Mouse (Mus musculus) E14TG2a.4 (cell line): ENCODE data around the gene Cd2.

ENCODE experiments used
- H3K27me3 ChIP-seq: 2 replicates; pipeline ENCODE4 v1.6.1; 2014; ENCODE audit warnings: low read length, control low read depth; ENCODE audit not compliant: insufficient read depth
- H3K36me3 ChIP-seq: 2 replicates; pipeline ENCODE4 v1.6.1; 2014; ENCODE audit warnings: low read length, control low read depth; ENCODE audit not compliant: insufficient read depth
- H3K4me1 ChIP-seq: replicated peaks from 2 replicates; pipeline ENCODE4 v1.6.1; 2014; ENCODE audit warnings: low read depth, low read length, control low read depth
- H3K4me3 ChIP-seq: replicated peaks from 2 replicates; pipeline ENCODE4 v1.5.1; 2014; ENCODE audit warnings: mild to moderate bottlenecking, low read length
- H3K9me3 ChIP-seq: 2 replicates; pipeline ENCODE4 v1.6.1; 2014; ENCODE audit warnings: low read length, control low read depth
- CTCF ChIP-seq: conservative IDR thresholded peaks from 2 replicates; pipeline ENCODE4 v1.5.1; 2014; ENCODE audit warnings: low read length
- NANOG ChIP-seq: IDR thresholded peaks from 2 replicates; pipeline ENCODE4 v1.6.1; 2014; ENCODE audit warnings: borderline replicate concordance, low read length, mixed read lengths
- POU5F1 ChIP-seq: IDR thresholded peaks from 2 replicates; pipeline ENCODE4 v1.6.1; 2014; ENCODE audit warnings: low read length, borderline replicate concordance

Cd2 gene

DNA sequence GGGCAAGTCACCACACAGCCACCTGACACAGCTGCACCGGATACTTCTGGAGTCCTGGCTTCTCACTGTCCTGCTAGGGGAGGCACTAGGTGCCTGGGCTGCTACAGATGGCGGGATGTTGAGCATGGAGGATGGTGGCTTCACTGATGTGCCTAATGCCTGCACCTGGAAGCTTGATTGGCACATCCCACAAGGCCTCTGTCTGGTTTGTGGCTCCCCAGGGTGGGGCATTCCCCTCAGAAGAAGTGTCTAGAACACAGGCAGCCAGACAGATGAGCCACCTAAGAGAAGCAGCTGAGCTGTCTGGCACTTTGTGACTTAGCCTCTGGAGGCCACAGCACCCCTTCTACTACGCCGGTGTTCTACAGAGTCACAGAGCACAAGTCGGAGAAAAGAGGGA is 9.5 kb upstream of the Cd2 start:
- TF ChIP-seq CTCF (no peak), POU5F1 (no peak), NANOG (no peak)
- H3K4me3 ChIP-seq: no peak overlapping the region
- H3K9me3 ChIP-seq: no peaks in the 10 kb centered on the region
- no peaks in the 10 kb centered on the region for H3K36me3 ChIP-seq
- H3K4me1 ChIP-seq: peaks cover 29% of the 10 kb centered on the region
- H3K27me3 ChIP-seq: peaks cover 41% of the 10 kb centered on the region

DNA sequence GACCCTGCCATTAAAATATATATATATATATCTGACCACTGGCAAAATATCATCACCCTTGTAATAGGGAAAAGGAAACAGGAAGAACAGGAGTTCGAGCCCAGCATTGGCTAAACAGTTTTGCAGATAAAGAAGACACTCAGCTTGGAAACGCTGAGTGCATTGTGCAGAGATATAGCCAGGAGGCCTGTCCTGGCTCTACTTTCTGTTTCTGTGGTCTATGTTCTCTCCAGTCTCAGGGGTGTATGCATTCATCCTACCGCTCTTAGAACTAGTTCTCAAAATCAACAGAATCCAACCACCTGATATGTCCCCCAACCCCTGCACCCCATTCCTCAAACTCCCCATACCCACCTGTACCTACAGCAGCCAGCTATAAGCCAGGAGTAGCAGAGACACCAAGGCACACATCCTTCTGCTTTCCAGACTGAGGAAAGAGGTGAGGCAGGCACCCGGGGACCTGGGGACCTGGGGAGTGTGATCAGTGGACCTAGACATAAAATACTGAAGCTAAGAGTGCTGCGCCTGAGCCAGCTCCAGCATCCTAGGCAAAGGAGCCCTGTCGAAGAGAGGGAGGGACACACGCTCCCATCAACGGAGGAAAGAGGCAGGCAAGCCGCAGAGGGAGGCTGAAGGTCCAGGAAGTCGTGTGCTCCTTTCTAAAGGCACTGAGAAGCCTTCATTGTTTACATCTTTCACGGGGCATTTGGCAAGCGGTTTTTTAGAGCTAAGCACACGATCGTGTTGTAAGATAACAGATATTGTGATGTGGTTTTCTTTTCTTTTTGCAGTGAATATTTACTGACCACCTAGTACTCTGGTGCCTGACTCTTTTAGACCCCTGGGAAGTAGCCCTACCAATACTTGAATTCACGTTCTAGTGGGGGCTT is 8.4 kb upstream of the Cd2 start:
- Histone ChIP-seq H3K27me3 (peaks cover 33% of the 10 kb centered on the region), H3K4me1 (peaks cover 32% of the 10 kb centered on the region), H3K9me3 (no peaks in the 10 kb centered on the region), H3K4me3 (no peak overlapping the region), H3K36me3 (no peaks in the 10 kb centered on the region)
- TF ChIP-seq POU5F1: no peak
- no peak for TF ChIP-seq CTCF
- TF ChIP-seq NANOG: no peak

DNA sequence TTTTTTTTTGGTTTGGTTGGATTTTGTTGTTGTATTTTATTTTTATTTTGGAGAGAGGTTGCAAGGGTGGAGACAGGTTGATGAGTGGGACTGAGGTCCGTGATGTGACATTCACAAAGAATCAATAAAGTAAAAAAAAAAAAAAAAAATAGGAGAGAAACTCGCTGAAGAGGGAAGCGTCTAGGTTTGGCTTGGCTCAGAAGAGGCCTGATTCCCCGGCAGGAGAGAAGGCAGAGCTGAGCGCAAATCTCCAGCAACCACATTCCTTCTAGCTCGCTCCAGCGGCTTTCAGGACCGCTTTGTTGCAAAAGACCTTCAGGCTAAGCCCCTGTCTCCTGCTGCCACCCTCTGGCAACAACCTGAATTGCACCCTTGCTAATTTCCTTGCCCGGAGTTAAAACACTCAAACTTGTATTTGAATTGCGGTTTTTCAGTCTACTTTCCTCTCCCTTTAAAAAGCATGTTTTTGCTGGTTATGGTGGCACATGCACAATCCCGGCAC is 7.7 kb upstream of the Cd2 start:
- no peak for TF ChIP-seq POU5F1
- peak; percentile 99 for TF ChIP-seq CTCF
- H3K36me3 ChIP-seq: no peaks in the 10 kb centered on the region
- peaks cover 35% of the 10 kb centered on the region for H3K4me1 ChIP-seq
- H3K9me3 ChIP-seq: no peaks in the 10 kb centered on the region
- H3K27me3 ChIP-seq: peaks cover 27% of the 10 kb centered on the region
- H3K4me3 ChIP-seq: no peak overlapping the region

GRCm38 (mm10) chr3:101294487-101295365 is 7.0 kb upstream of the Cd2 start:
- no peak for TF ChIP-seq POU5F1
- TF ChIP-seq CTCF: no peak
- no peak for TF ChIP-seq NANOG
- Histone ChIP-seq H3K9me3 (no peaks in the 10 kb centered on the region), H3K4me1 (peaks cover 30% of the 10 kb centered on the region), H3K4me3 (no peak overlapping the region), H3K36me3 (no peaks in the 10 kb centered on the region), H3K27me3 (peaks cover 22% of the 10 kb centered on the region)

GRCm38 (mm10) chr3:101293571-101294135 is 5.9 kb upstream of the Cd2 start:
- Histone ChIP-seq H3K4me3 (no peak overlapping the region), H3K9me3 (no peaks in the 10 kb centered on the region), H3K36me3 (no peaks in the 10 kb centered on the region), H3K27me3 (peaks cover 19% of the 10 kb centered on the region), H3K4me1 (peaks cover 27% of the 10 kb centered on the region)
- TF ChIP-seq NANOG: no peak

GRCm38 (mm10) chr3:101292611-101293010 is 4.9 kb upstream of the Cd2 start:
- Histone ChIP-seq H3K4me3 (no peak overlapping the region), H3K36me3 (no peaks in the 10 kb centered on the region), H3K9me3 (no peaks in the 10 kb centered on the region), H3K27me3 (peaks cover 10% of the 10 kb centered on the region), H3K4me1 (peaks cover 37% of the 10 kb centered on the region)
- TF ChIP-seq POU5F1: no peak
- TF ChIP-seq NANOG: no peak
- TF ChIP-seq CTCF: no peak

DNA sequence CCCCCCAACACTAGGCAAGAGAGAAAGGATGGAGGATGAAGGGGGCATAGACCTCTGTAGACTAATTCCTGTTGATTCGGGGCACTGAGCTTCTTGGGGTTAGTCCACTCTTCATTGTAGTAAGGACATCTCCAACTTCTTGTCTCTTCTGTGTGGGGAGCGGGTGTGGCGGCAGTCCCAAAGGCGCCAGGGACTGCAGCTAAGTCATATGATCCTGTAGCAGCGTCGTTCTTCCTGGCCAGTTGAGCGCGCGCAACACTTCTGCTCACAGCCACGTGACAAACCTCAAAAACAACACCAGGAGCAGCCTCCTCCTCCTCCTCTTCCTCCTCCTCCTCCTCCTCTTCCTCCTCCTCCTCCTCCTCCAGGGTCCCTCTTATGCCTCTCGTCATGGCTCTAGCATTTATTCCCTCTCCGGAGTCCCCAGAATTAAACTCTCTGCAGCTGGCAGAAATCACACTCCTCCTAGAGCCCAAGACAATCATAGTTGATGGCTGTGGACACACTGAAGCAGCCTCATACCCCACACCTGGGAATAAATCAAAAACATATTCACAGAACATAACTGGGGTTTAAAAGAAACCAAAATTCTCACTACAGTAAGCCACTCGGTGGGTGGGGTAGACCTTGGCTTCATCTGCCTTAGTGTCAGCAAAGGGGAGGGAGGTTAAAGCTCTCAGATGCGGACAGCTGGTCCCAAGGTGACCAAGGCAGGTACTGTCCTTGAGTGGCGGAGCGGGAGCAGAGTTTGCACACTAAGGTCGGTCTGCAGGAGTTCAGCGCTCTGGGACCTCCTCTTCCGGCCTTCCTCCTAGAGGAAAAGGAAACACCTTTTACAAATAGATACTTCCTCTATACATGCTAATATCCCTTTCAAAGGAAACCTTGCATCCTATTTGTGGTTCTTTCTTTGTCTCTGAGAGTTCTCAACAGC is 3.1 kb upstream of the Cd2 start:
- Histone ChIP-seq H3K4me1 (peaks cover 40% of the 10 kb centered on the region), H3K9me3 (no peaks in the 10 kb centered on the region), H3K36me3 (no peaks in the 10 kb centered on the region), H3K4me3 (no peak overlapping the region), H3K27me3 (no peaks in the 10 kb centered on the region)
- TF ChIP-seq NANOG: no peak
- no peak for TF ChIP-seq POU5F1
- TF ChIP-seq CTCF: no peak
